Mouse (Mus musculus) B cell, adult 62 days (primary cell): ENCODE results near the gene 2210016L21Rik. TPM values are rescaled to one million over a fixed set of nuclear protein-coding genes. Genes with fewer than 3 reads are reported as not detected.

ENCODE experiments used
- total RNA-seq: library from RNA; stranded (reverse); gene quantifications from 4 replicates; pipeline ENCODE4 v1.2.4, GENCODE M21; 2023

Gene 2210016L21Rik
- total RNA-seq: 32.6 to 40.1 TPM (median 37.4 TPM) in 4 replicates

DNA sequence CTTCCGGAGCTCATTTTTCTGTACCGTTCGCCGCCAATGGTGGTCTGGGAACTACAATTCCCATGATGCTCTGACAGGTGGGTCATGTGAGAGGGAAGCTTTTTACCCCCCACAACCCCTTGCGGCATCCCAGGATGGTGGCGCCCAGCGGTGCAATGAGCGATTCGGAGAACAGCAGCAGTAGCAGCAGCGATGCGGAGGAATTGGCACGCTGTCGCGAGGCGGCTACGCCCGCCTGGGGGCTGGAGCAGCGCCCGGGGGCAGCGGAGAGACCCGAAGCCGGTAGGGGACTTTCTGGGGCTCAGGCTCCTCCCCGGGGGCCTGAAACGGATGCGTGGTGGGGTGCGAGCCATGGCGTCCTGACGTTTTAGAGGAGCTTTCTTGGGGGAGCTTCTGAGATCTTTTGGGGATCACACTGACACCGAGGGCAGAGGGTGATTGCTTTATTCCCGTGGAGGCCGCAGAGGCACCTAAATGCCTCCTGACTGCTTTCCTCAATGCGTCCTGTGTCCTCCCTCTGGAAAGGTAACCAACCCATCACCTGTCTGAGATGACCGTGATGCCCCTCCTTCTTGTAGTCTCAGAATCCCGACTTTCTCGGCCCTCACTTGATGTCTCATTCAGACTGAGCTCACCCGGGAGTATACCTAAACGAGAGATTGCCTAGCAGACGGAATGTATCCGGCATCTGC, at the start of gene 2210016L21Rik:
Gene 2210016L21Rik, plus strand, starts transcription at position 85 of the 692 bp plus-strand sequence.

DNA sequence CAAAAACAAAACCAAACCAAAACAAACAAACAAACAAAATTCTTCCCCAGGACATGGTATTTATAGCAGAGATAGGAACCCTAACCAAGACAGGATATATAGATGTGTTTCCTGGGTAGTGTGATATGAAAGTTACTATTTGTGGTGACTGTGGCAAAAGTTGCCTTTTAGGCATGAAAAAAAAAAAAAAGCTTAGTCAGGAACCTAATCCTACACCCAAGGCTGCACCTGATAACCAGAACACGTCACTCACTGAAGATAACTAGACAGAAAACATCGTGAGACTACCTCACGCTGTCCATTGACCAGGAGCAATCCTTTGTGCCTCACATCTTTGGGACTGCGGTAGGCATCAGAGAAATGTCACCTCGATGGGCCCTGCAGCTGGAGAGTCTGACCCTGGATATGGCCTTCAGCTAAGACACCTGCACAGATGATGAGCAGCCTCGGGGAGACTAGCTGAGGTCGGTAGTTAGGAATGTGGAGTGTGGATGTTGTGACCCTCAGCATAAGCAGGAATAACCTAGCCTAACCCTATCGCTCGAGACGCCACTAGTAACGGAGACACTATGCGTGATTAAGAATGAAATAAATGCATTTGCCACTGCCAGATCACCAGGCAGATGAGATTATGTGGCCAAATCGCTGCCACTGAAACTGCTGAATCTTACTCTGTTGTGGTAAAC, 45.1 kb upstream of the 2210016L21Rik start, which contains the start of gene Oasl2:
Gene Oasl2, plus strand, starts transcription at position 249 of the 686 bp plus-strand sequence.

DNA sequence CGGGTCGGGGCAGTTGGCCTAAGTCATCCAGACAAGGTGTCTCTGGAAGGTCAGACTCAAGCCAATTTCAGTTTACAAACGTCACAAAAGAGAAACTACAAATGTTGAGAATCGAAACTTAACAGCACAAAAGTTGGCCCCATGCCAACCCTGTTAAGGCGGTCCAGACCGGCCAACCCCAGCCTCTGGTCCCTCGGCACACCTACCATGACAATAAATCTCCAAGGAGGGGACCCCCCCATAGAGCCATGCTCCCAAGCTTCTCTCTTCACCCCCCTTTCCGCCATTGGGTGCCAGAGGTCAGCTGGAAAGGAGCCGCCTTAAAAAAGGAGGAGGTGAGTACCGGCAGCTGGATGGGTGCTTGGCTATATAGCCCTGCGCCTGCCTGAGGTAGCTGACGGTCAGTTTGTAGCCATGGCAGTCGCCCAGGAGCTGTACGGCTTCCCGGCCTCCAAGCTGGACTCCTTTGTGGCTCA, 18.9 kb upstream of the 2210016L21Rik start, which contains the start of gene Oasl1:
Gene Oasl1, plus strand, starts transcription at position 243 of the 476 bp plus-strand sequence.

DNA sequence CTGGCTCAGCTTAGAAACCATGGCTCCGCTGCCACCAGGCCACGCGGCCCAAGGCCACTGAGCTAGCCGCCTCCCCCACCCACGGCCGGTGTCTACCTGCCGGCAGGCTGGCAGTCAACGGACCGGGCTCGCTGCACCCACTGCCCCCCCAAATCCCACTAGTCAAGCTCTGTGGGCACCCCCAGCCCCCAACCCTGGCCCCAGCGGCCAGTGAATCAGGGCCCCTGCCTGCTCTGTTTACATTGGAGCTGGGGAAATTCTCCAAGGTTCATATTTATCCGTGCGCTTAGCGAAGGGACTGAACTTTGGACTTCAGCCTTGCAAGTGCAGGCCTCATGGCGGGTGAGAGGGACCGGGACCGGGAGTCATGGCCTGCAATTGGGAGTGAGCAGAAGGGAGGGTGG, 28.9 kb downstream of the 2210016L21Rik start, which contains the start of gene Hnf1a:
Gene Hnf1a, minus strand, starts transcription at position 271 of the 404 bp plus-strand sequence.

Other genes with a start within 250 kb of the 2210016L21Rik start
- gene Tchp, start 234.4 kb upstream of the 2210016L21Rik start, total RNA-seq: 19.2 to 25.2 TPM (median 22.4 TPM) in 4 replicates
- 180 to 202 TPM (median 193 TPM) in 4 replicates for gene Ankrd13a, start 167.5 kb upstream of the 2210016L21Rik start, total RNA-seq
- 158 to 189 TPM (median 161 TPM) in 4 replicates for gene Git2, start 166.6 kb upstream of the 2210016L21Rik start, total RNA-seq
- 47.4 to 60.2 TPM (median 50.6 TPM) in 4 replicates for gene 1500011B03Rik, start 118.7 kb upstream of the 2210016L21Rik start, total RNA-seq
- gene 4930519G04Rik, start 88.5 kb upstream of the 2210016L21Rik start, total RNA-seq: not detected in 4 replicates
- gene Gm9936, start 83.5 kb upstream of the 2210016L21Rik start, total RNA-seq: not detected in 4 replicates
- gene Oasl2, start 45.2 kb upstream of the 2210016L21Rik start, total RNA-seq: 2.0 to 4.6 TPM (median 3.9 TPM) in 4 replicates
- 20.9 to 32.9 TPM (median 23.7 TPM) in 4 replicates for gene Oasl1, start 18.9 kb upstream of the 2210016L21Rik start, total RNA-seq
- not detected in 4 replicates for gene Hnf1a, start 28.9 kb downstream of the 2210016L21Rik start, total RNA-seq
- gene Sppl3, start 69.0 kb downstream of the 2210016L21Rik start, total RNA-seq: 56.8 to 67.1 TPM (median 58.8 TPM) in 4 replicates
- gene Gm10401, start 156.1 kb downstream of the 2210016L21Rik start, total RNA-seq: not detected in 4 replicates
- 16.6 to 22.9 TPM (median 18.8 TPM) in 4 replicates for gene Acads, start 177.2 kb downstream of the 2210016L21Rik start, total RNA-seq
- gene Unc119b, start 192.8 kb downstream of the 2210016L21Rik start, total RNA-seq: 33.6 to 38.2 TPM (median 36.3 TPM) in 4 replicates
- 74.1 to 89.1 TPM (median 75.2 TPM) in 4 replicates for gene Mlec, start 216.0 kb downstream of the 2210016L21Rik start, total RNA-seq